Mouse (Mus musculus) erythroblast, embryonic 14.5 days (primary cell): ENCODE results near the gene 1700092M07Rik.

Source experiments
- GATA1 ChIP-seq: IDR thresholded peaks from 2 replicates; pipeline ENCODE4 v1.6.1; 2012; ENCODE audit warnings: low read length, inconsistent platforms, mixed read lengths
- TAL1 ChIP-seq: IDR thresholded peaks from 3 replicates; pipeline ENCODE4 v1.6.1; 2012; ENCODE audit warnings: low read length, inconsistent platforms, mixed read lengths

GRCm38 (mm10) chr19:8789171-8789570 lies 48.7 kb downstream of the 1700092M07Rik start:
- TF ChIP-seq GATA1 (no peak), TAL1 (no peak)
